Mouse (Mus musculus) large intestine, adult 2 months (tissue): ENCODE results near the gene Itgb2l. TPM values are rescaled to one million over a fixed set of nuclear protein-coding genes. Genes with fewer than 3 reads are reported as not detected.

ENCODE experiments used
- DNase-seq: peaks from one replicate; pipeline ENCODE4 v3.0.0-alpha.2; 2012; ENCODE audit warnings: low read depth, low spot score
- WGBS: fragments of 180-500 bp; shearing (Covaris S2); methylation state at CpG from one replicate; pipeline ENCODE4 v1.1.7; 2018; 5-methylcytosine and 5-hydroxymethylcytosine counted together
- polyA plus RNA-seq: library from polyadenylated mRNA; depleted of rRNA; stranded (reverse); fragments of >200 nt; gene quantifications from 2 replicates; pipeline ENCODE4 v1.2.3, GENCODE M21; 2012; rRNA removed

The Itgb2l gene
- polyA plus RNA-seq, 1 experiment: 0.02 TPM

DNA sequence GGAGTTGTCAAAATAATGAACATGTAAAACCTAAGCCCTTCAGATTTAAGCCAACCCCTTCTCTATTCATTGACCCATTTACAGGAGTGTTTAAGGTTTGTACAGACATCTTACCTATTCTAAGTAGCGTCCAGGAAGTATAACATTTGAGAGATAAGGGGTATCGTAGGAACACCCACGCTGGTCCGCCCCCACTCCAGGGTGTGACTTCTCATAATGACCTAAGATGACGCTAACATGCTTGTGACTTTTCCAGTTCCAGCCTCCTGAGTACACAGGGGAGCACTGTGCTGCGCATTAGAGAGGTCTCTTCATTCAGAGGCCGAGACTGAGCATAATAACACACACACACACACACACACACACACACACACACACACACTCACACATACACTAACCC, 67.9 kb downstream of the Itgb2l start:
- WGBS: 52% methylated on average over 7 of the region's 7 CpGs
- no peak for DNase-seq

DNA sequence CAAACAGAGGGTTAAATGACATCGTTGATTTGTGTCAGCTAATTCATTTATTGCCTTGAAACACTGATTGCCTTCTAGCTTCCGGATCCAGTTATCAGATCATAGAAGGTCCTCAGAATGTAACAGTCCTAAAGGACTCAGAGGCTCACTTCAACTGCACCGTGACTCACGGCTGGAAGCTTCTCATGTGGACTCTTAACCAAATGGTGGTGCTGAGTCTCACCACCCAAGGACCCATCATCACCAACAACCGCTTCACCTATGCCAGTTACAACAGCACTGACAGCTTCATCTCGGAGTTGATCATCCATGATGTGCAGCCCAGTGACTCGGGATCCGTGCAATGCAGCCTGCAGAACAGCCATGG, 70.7 kb downstream of the Itgb2l start:
- 71% methylated on average over 8 of the region's 8 CpGs for WGBS
- no peak for DNase-seq

Other genes with a start within 250 kb of the Itgb2l start
- 23.8 and 40.1 TPM in 2 replicates for gene Sh3bgr, start 243.2 kb downstream of the Itgb2l start, polyA plus RNA-seq
- gene B3galt5, start 207.8 kb downstream of the Itgb2l start, polyA plus RNA-seq: 2.4 and 5.8 TPM in 2 replicates
- gene Pcp4, start 24.0 kb upstream of the Itgb2l start, polyA plus RNA-seq: 6.2 and 8.4 TPM in 2 replicates